Mouse (Mus musculus): ENCODE data around the gene Tmem107. TPM values are rescaled to one million over a fixed set of nuclear protein-coding genes. Genes with fewer than 3 reads are reported as not detected.

Tmem107 gene
- polyA plus RNA-seq, 1 experiment from 2014 or later: 43.5 TPM

DNA sequence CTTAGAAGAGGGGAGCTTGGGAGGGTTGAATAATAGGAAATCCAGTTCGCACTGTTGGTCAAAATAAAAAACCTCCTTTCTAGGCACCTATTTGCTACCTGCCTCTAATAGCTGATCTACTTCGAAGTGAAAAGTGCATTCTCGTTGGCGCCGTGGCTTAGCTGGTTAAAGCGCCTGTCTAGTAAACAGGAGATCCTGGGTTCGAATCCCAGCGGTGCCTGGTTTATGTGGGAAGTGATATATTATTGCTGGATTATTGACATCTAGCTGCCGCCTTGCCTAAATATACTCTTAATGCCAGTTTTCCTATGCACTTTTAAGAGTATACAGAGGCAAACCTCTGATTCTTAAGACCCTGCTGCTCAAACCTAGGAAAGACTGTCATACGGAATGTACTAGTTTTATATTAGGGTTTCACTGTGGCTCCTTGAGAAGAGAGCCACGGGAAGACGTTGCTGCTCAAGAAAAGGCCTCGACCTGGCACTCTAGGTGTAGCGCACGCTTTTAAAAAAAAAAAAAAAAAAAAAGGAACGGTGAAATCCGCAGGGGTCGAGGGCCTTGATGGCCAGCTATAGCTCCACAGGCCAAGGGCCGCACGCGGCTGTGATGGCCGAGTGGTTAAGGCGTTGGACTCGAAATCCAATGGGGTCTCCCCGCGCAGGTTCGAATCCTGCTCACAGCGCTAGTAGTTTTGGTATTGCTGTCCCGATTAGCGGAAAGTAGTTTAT, 39.9 kb downstream of the Tmem107 start:
- Histone ChIP-seq H3K4me1 (ENCODE audit: control insufficient read depth, insufficient read depth, low read length) (peaks cover 6% of the 10 kb centered on the region; the same call in 1 of the 2 replicates), H3K4me3 (ENCODE audit: low read depth, low read length) (peak overlapping the region; percentile 44), H3K9me3 (ENCODE audit: control insufficient read depth, low read length) (no peaks in the 10 kb centered on the region), H3K27me3 (ENCODE audit: control insufficient read depth, insufficient read depth, low read length) (0 out of 2 replicates have a peak, but pooled peaks cover 2% of the 10 kb centered on the region), H3K27ac (ENCODE audit: low read depth, low read length) (no peak overlapping the region), H3K9ac (ENCODE audit: low read length) (peak overlapping the region; percentile 52), H3K4me2 (ENCODE audit: low read depth) (peak overlapping the region; percentile 64), H3K36me3 (ENCODE audit: control insufficient read depth, insufficient read depth, low read length) (peaks cover 13% of the 10 kb centered on the region)
- ATAC-seq (ENCODE audit: insufficient read depth, low FRiP score, low TSS enrichment): peak; percentile 65; the same call in 1 of the 2 replicates
- DNase-seq (ENCODE audit: low spot score): peak; percentile 95
- WGBS: under 1% methylated on average over 30 of the region's 30 CpGs

DNA sequence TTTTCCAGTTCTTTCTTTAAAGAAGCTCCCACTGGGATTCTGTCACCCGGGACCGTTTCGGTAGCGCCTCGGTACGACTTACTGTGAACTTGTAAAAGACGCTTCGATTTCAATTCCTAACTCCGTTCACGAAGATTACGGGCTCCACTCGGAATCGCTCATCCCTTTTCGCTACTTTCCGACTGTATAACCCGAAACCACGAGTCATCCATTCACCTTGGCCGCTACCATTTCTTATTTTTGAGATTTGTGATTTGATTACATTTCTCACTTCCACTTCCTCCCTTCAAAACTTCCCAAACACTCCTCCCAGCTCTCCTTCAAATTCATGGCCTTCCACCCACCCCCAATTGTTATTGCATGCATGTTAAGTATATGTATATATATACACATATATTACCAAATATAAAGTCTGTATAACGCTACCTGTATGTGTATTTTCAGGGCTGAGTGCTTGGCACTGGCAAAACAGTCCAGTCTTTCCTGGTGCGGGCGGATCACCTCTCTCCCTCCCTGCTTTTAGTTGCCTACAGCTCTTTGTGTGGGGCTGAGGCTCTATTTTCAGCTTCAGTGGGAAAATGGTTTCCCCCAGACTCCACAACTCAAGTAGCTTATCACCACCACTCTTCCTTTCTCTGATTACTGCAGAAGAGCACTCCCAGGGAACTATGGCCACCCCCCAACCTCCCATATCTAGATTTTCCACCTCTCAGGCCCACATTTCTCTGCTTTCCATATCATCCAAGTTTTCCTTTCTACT, 40.6 kb downstream of the Tmem107 start:
- peak overlapping the region; percentile 64 for H3K4me2 ChIP-seq (ENCODE audit: low read depth)
- H3K27ac ChIP-seq (ENCODE audit: low read depth, low read length): no peak overlapping the region
- H3K4me3 ChIP-seq (ENCODE audit: low read depth, low read length): peak overlapping the region; percentile 44
- H3K36me3 ChIP-seq (ENCODE audit: control insufficient read depth, insufficient read depth, low read length): peaks cover 6% of the 10 kb centered on the region
- H3K4me1 ChIP-seq (ENCODE audit: control insufficient read depth, insufficient read depth, low read length): peaks cover 6% of the 10 kb centered on the region; the same call in 1 of the 2 replicates
- peak overlapping the region; percentile 52 for H3K9ac ChIP-seq (ENCODE audit: low read length)
- no peak for DNase-seq (ENCODE audit: low spot score)
- 0 out of 2 replicates have a peak, but pooled peaks cover 2% of the 10 kb centered on the region for H3K27me3 ChIP-seq (ENCODE audit: control insufficient read depth, insufficient read depth, low read length)
- ATAC-seq (ENCODE audit: insufficient read depth, low FRiP score, low TSS enrichment): no peak
- WGBS: 8% methylated on average over 21 of the region's 21 CpGs
- no peaks in the 10 kb centered on the region for H3K9me3 ChIP-seq (ENCODE audit: control insufficient read depth, low read length)

DNA sequence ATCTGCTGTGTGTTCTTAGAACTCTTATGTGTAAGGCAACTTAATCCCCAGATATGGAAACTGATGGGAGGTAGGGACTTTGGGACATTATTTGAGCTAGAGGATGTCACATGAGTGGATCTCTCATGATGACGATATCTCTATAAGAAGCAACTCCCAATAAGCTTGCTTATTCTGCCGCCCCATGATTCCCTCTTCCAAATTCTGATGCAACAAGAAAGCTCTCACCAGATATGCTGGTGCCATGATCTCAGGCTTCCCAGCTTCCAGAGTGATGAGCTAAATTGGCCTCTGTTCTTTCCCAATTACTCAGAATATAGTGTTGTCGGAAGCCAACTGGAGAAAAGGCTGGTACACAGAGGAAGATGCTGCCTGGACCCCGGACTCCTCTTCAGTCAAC, 41.3 kb downstream of the Tmem107 start:
- Histone ChIP-seq H3K27me3 (ENCODE audit: control insufficient read depth, insufficient read depth, low read length) (peaks cover 2% of the 10 kb centered on the region; the same call in 1 of the 2 replicates), H3K9ac (ENCODE audit: low read length) (no peak overlapping the region)
- ATAC-seq (ENCODE audit: insufficient read depth, low FRiP score, low TSS enrichment): no peak

DNA sequence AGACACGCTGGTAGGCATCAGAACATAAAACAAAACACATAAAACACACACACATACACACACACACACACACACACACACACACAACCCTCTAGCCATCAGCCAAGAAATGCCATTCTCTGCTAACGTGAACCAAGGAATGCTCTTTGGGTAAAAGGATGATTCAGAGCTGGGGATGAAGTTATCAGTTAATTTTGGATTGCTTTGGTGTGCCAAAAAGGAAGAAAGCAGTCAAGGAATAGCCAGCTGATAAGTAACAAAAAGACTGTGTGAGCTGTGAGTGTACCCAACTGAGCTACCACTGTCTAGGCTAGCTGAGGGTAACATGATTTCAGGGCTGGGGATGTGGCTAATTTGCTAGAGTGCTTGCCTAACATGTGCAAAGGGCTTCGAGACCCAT, 43.4 kb downstream of the Tmem107 start:
- no peaks in the 10 kb centered on the region for H3K9me3 ChIP-seq (ENCODE audit: control insufficient read depth, low read length)
- H3K4me1 ChIP-seq (ENCODE audit: control insufficient read depth, insufficient read depth, low read length): peaks cover 8% of the 10 kb centered on the region
- no peak overlapping the region for H3K4me2 ChIP-seq (ENCODE audit: low read depth)
- 0 out of 2 replicates have a peak, but pooled peaks cover 2% of the 10 kb centered on the region for H3K36me3 ChIP-seq (ENCODE audit: control insufficient read depth, insufficient read depth, low read length)
- ATAC-seq (ENCODE audit: insufficient read depth, low FRiP score, low TSS enrichment): no peak
- H3K27me3 ChIP-seq (ENCODE audit: control insufficient read depth, insufficient read depth, low read length): peaks cover 6% of the 10 kb centered on the region; the same call in 1 of the 2 replicates
- no peak overlapping the region for H3K27ac ChIP-seq (ENCODE audit: low read depth, low read length)
- 88% methylated on average over 3 of the region's 3 CpGs for WGBS
- H3K4me3 ChIP-seq (ENCODE audit: low read depth, low read length): no peak overlapping the region
- H3K9ac ChIP-seq (ENCODE audit: low read length): no peak overlapping the region
- DNase-seq (ENCODE audit: low spot score): no peak

More for the DNA sequence above, 41.3 kb downstream of the Tmem107 start:
- no peak for DNase-seq (ENCODE audit: low spot score)
- 47% methylated on average over 4 of the region's 4 CpGs for WGBS
- H3K9me3 ChIP-seq (ENCODE audit: control insufficient read depth, low read length): no peaks in the 10 kb centered on the region
- peak overlapping the region; percentile 64 for H3K4me2 ChIP-seq (ENCODE audit: low read depth)
- peaks cover 6% of the 10 kb centered on the region for H3K36me3 ChIP-seq (ENCODE audit: control insufficient read depth, insufficient read depth, low read length)
- H3K4me1 ChIP-seq (ENCODE audit: control insufficient read depth, insufficient read depth, low read length): peaks cover 6% of the 10 kb centered on the region; the same call in 1 of the 2 replicates
- no peak overlapping the region for H3K27ac ChIP-seq (ENCODE audit: low read depth, low read length)
- 0 out of 2 replicates have a peak overlapping the region, but pooled peaks have one; percentile 0 for H3K4me3 ChIP-seq (ENCODE audit: low read depth, low read length)

DNA sequence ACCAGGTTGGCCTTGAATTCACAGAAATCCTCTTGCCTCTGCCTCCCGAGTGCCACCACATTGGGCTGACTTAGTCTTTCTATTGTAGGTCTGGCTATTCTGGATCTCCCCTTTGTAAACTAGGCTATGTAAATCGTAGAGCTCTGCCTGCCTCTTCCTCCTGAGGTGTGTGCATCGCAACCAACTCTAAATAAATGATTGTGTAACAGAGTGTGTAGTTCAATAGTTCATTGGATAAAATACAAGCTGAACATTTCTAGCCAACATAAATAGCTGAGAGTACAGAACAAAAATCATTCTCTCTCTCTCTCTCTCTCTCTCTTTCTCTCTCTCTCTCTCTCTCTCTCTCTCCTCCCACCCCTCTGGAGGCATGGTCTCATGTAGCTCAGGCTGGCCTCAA, 44.0 kb downstream of the Tmem107 start:
- H3K9me3 ChIP-seq (ENCODE audit: control insufficient read depth, low read length): no peaks in the 10 kb centered on the region
- H3K9ac ChIP-seq (ENCODE audit: low read length): no peak overlapping the region
- H3K36me3 ChIP-seq (ENCODE audit: control insufficient read depth, insufficient read depth, low read length): no peaks in the 10 kb centered on the region
- H3K4me1 ChIP-seq (ENCODE audit: control insufficient read depth, insufficient read depth, low read length): peaks cover 11% of the 10 kb centered on the region
- ATAC-seq (ENCODE audit: insufficient read depth, low FRiP score, low TSS enrichment) (no peak), DNase-seq (ENCODE audit: low spot score) (no peak)
- no peak overlapping the region for H3K4me3 ChIP-seq (ENCODE audit: low read depth, low read length)
- H3K27ac ChIP-seq (ENCODE audit: low read depth, low read length): no peak overlapping the region
- WGBS: 82% methylated on average over 3 of the region's 3 CpGs
- H3K27me3 ChIP-seq (ENCODE audit: control insufficient read depth, insufficient read depth, low read length): peaks cover 6% of the 10 kb centered on the region; the same call in 1 of the 2 replicates
- H3K4me2 ChIP-seq (ENCODE audit: low read depth): no peak overlapping the region

DNA sequence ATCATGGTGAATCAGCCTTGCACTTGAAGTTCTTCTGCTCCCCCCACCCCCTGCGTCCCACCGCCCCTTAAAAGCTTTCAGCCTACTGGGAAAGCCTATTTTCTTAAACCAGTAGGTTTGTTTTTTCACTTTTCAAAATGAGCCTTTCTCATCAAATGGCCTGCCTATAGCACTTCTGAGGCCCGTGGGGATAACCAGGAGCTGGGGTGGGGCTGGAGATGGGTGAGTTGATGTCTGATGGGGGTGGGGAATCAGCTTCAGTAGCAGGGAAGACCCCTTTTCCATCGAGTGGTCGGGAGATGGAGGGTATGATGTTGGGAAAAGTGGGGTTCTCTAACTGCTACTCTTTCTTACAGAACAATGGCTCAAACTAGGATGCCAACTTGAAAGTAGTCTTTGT, 46.2 kb downstream of the Tmem107 start:
- ATAC-seq (ENCODE audit: insufficient read depth, low FRiP score, low TSS enrichment): no peak
- no peak for DNase-seq (ENCODE audit: low spot score)
- WGBS: 53% methylated on average over 5 of the region's 5 CpGs
- Histone ChIP-seq H3K27me3 (ENCODE audit: control insufficient read depth, insufficient read depth, low read length) (peaks cover 21% of the 10 kb centered on the region), H3K9ac (ENCODE audit: low read length) (no peak overlapping the region), H3K4me2 (ENCODE audit: low read depth) (peak overlapping the region; percentile 98), H3K9me3 (ENCODE audit: control insufficient read depth, low read length) (no peaks in the 10 kb centered on the region), H3K27ac (ENCODE audit: low read depth, low read length) (no peak overlapping the region), H3K4me1 (ENCODE audit: control insufficient read depth, insufficient read depth, low read length) (peaks cover 15% of the 10 kb centered on the region), H3K4me3 (ENCODE audit: low read depth, low read length) (no peak overlapping the region), H3K36me3 (ENCODE audit: control insufficient read depth, insufficient read depth, low read length) (no peaks in the 10 kb centered on the region)

DNA sequence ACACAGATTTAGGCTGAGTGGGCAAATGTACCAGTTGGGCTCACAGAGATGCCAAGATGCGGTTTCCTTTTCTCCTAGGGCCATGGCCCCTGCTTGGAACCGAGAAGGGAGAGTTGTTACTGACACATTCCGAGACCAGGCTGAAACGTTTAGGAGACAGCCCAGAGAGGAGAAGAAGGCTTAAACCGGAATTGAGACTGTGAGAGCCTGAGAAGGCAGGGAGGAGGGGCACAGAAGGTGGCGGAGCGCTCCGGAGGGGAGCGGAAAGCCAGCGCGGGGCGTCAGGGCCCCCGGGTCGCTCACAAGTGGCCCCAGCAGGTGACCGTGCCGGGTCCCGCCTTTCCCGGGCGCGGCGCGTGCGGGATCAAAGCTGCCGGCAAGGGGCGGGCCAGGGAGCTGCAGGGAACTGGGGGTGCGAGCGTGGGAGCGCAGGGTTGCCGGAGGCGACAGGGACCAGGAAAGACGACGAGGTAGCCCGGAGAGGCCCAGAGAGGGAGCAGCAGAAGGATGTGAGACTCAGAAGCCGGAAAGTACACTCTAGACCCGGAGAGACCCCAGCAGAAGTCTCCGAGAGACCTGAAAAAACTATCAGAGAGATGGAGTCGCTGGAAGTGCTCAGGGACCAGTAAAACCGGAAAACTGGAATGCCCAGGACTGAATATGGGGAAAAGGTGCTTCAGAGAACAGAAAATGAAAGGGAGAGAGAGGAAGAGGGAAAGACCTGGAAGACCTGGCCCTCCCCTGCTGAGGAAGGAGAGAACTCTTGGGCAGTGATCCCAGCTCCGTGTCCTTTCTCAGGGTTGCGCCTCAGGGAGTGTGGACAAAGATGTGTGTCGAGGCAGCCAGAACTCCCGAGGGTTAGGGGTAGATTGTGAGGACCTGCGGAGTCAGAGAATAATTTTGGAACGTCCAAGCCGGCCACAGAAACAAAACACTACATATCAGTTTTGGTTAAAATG, 47.4 kb downstream of the Tmem107 start:
- H3K36me3 ChIP-seq (ENCODE audit: control insufficient read depth, insufficient read depth, low read length): no peaks in the 10 kb centered on the region
- no peaks in the 10 kb centered on the region for H3K9me3 ChIP-seq (ENCODE audit: control insufficient read depth, low read length)
- H3K4me1 ChIP-seq (ENCODE audit: control insufficient read depth, insufficient read depth, low read length): peaks cover 16% of the 10 kb centered on the region
- peak overlapping the region; percentile 75 for H3K4me3 ChIP-seq (ENCODE audit: low read depth, low read length)
- H3K27ac ChIP-seq (ENCODE audit: low read depth, low read length): 0 out of 2 replicates have a peak overlapping the region, but pooled peaks have one; percentile 10
- H3K27me3 ChIP-seq (ENCODE audit: control insufficient read depth, insufficient read depth, low read length): peaks cover 21% of the 10 kb centered on the region
- ATAC-seq (ENCODE audit: insufficient read depth, low FRiP score, low TSS enrichment): no peak
- H3K9ac ChIP-seq (ENCODE audit: low read length): peak overlapping the region; percentile 66
- peak overlapping the region; percentile 98 for H3K4me2 ChIP-seq (ENCODE audit: low read depth)
- WGBS: under 1% methylated on average over 45 of the region's 45 CpGs
- peak; percentile 55 for DNase-seq (ENCODE audit: low spot score)

DNA sequence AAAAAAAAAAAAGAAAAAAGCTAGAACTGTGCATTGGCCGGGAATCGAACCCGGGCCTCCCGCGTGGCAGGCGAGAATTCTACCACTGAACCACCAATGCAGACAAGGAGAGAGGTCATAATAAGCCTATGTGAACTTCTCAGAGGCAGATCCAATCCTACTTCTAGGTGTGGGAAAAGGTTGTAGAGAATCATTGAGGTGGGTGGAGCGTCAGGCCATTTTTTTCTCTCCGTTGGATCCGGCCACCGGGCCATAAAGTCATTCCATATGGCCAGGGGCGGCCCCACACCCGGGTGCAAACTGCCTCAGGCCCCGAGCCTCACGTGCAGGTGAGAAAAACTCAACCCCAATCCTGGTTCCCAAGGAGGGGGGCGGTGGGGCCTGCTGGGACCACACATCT, 48.2 kb downstream of the Tmem107 start:
- Histone ChIP-seq H3K9me3 (ENCODE audit: control insufficient read depth, low read length) (no peaks in the 10 kb centered on the region), H3K27ac (ENCODE audit: low read depth, low read length) (no peak overlapping the region), H3K27me3 (ENCODE audit: control insufficient read depth, insufficient read depth, low read length) (peaks cover 21% of the 10 kb centered on the region), H3K4me1 (ENCODE audit: control insufficient read depth, insufficient read depth, low read length) (peaks cover 16% of the 10 kb centered on the region), H3K4me2 (ENCODE audit: low read depth) (peak overlapping the region; percentile 98), H3K9ac (ENCODE audit: low read length) (no peak overlapping the region), H3K4me3 (ENCODE audit: low read depth, low read length) (peak overlapping the region; percentile 75), H3K36me3 (ENCODE audit: control insufficient read depth, insufficient read depth, low read length) (no peaks in the 10 kb centered on the region)
- DNase-seq (ENCODE audit: low spot score) (peak; percentile 88), ATAC-seq (ENCODE audit: insufficient read depth, low FRiP score, low TSS enrichment) (peak; percentile 38; the same call in 1 of the 2 replicates)
- WGBS: under 1% methylated on average over 15 of the region's 15 CpGs
